Mouse (Mus musculus): ENCODE results near the gene Stk39. TPM values are rescaled to one million over a fixed set of nuclear protein-coding genes. Genes with fewer than 3 reads are reported as not detected.

Gene Stk39
- polyA plus RNA-seq, 1 experiment from 2014 or later, result 35.8 TPM

DNA sequence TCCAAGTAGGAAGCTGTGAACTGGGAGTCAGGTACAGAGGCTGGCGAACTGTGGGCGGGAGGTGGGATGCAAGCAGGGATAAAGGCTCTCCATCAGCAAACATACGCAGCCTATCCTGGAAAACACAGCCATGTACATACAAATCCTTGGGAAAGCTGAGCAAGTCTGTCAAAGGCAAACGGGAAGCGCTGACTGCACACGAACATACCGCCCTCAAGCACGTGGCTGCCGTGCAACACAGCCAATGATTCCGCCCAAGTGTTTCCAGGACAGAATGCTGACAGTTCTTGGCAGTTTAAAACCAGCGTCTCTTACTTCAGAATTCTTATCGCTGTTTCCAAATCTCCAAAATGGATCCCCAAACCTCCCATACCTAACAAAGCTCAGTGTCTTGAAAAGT lies 123.1 kb downstream of the Stk39 start:
- Histone ChIP-seq H3K9ac (no peak overlapping the region), H3K9me3 (no peaks in the 10 kb centered on the region), H3K27me3 (no peaks in the 10 kb centered on the region), H3K4me3 (no peak overlapping the region), H3K4me1 (replicated peaks) (peaks cover 17% of the 10 kb centered on the region), H3K36me3 (peaks cover 9% of the 10 kb centered on the region; the same call in 1 of the 2 replicates), H3K4me2 (no peak overlapping the region), H3K27ac (replicated peaks) (0 out of 2 replicates have a peak overlapping the region, but pooled peaks have one; percentile 4)
- 80% methylated on average over 12 of the region's 12 CpGs for WGBS
- ATAC-seq (ENCODE audit: low read depth), result no peak; the same call in 1 of the 2 replicates

DNA sequence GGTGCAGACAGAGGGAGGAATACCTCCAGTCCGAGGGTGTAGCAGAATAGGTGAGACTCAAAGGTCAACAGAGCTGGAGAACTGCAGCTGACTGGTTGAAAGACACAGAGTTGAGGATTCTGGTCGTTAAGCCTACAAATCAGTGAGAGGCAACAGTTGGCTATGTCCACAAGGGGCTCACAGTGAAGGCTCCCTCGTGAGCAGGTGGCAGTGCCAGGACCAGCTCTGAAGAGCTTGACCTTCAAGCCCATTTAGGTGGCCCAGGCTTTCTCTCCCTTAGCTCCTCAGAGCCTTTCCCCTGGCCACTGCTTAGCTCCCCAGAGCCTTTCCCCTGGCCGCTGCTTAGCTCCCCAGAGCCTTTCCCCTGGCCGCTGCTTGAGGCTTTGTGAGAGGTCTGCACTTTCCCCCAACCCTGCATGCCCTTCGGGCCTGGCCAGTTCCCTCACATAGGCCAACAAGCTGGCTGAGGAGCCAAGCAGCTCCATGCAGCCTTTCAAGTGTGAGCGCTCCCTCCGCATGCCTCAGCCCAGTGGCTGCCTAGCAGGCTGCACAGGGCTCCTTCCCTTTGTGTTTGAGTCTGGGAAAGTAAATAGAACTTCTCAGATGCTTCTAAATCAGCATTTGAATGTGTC lies 125.3 kb downstream of the Stk39 start:
- no peaks in the 10 kb centered on the region for H3K27me3 ChIP-seq
- H3K27ac ChIP-seq (replicated peaks), result peak overlapping the region; percentile 52; the same call in 1 of the 2 replicates
- no peak overlapping the region for H3K9ac ChIP-seq
- ATAC-seq (ENCODE audit: low read depth), result peak; percentile 60; the same call in 1 of the 2 replicates
- H3K4me3 ChIP-seq, result no peak overlapping the region
- 21% methylated on average over 8 of the region's 8 CpGs for WGBS
- H3K4me2 ChIP-seq, result no peak overlapping the region
- peaks cover 12% of the 10 kb centered on the region; the same call in 1 of the 2 replicates for H3K36me3 ChIP-seq
- H3K4me1 ChIP-seq (replicated peaks), result peaks cover 17% of the 10 kb centered on the region
- no peaks in the 10 kb centered on the region for H3K9me3 ChIP-seq

DNA sequence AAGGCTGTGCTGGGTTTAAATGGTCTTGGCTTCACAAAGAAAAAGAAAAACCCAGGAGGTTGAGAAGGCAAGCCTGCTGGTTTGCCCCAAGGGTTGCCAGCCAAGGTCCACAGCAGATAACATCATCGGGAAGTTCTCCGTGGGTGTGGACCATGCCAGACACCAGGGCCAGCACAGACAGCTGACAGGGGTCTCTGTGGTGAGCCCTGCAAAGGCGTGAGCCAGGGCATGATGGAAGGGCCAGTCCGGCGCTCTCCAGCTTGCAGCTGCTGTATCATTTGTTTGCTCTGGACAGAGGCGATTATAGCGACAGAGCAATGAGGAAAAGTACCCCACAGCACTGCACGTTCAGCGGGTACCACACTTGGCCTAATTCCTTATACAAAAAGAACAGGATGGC lies 126.8 kb downstream of the Stk39 start:
- peaks cover 17% of the 10 kb centered on the region for H3K4me1 ChIP-seq (replicated peaks)
- no peaks in the 10 kb centered on the region for H3K27me3 ChIP-seq
- H3K4me3 ChIP-seq, result no peak overlapping the region
- peaks cover 12% of the 10 kb centered on the region; the same call in 1 of the 2 replicates for H3K36me3 ChIP-seq
- no peak overlapping the region for H3K9ac ChIP-seq
- no peak overlapping the region for H3K4me2 ChIP-seq
- ATAC-seq (ENCODE audit: low read depth), result no peak
- no peak overlapping the region for H3K27ac ChIP-seq (replicated peaks)
- no peaks in the 10 kb centered on the region for H3K9me3 ChIP-seq
- WGBS, result 89% methylated on average over 9 of the region's 9 CpGs

DNA sequence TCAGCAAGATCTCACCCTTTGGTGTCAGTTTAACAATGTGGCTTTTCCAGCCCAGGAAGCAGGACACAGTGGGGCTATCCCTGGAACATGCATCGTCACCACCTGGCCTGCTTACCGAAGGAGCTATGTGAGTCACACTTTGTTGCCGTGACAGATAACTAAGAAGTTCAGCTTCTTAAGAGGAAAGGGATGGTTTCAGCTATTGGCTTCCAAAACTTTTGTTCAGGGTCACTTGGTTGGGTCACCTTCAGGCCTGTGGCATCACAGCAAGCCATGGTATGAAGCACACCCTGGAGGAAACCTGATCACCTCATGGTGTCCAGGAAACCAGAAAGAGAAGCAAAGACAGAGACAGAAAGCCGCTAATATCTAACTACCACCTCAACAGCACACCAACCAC lies 128.3 kb downstream of the Stk39 start:
- H3K4me2 ChIP-seq, result no peak overlapping the region
- WGBS, result 96% methylated on average over 4 of the region's 4 CpGs
- no peak overlapping the region for H3K27ac ChIP-seq (replicated peaks)
- no peaks in the 10 kb centered on the region for H3K9me3 ChIP-seq
- peaks cover 12% of the 10 kb centered on the region; the same call in 1 of the 2 replicates for H3K36me3 ChIP-seq
- no peak overlapping the region for H3K4me3 ChIP-seq
- ATAC-seq (ENCODE audit: low read depth), result no peak
- no peaks in the 10 kb centered on the region for H3K27me3 ChIP-seq
- no peak overlapping the region for H3K9ac ChIP-seq
- H3K4me1 ChIP-seq (replicated peaks), result peaks cover 11% of the 10 kb centered on the region

DNA sequence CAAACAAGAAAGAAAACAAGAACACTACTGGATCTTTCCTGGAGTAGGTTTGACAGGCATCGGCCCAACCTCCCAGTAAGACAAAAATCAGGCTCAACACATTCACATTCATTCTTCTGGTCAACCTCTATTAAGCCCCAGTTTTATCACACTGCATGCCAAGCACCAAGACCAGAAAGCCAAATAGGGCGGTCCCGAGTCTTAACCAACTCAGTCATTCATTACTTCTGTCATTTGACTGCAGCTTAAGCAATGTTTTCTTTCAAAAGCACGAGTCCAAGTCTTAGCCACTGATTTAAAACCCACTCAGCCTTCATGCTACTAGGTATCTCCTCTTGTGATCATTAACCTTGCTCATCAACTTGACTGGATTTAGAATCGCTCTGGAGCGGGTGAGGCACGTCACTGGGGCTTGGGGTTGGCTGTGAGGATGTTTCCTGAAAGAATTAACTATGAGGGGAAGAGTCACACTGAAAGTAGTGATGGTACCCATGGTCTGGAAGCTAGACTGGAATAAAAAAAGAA lies 129.9 kb downstream of the Stk39 start:
- Histone ChIP-seq H3K9me3 (no peaks in the 10 kb centered on the region), H3K27me3 (no peaks in the 10 kb centered on the region), H3K4me3 (no peak overlapping the region), H3K27ac (replicated peaks) (no peak overlapping the region), H3K9ac (no peak overlapping the region), H3K4me2 (no peak overlapping the region), H3K4me1 (replicated peaks) (peaks cover 6% of the 10 kb centered on the region), H3K36me3 (peaks cover 12% of the 10 kb centered on the region; the same call in 1 of the 2 replicates)
- WGBS, result 91% methylated on average over 7 of the region's 7 CpGs
- no peak for ATAC-seq (ENCODE audit: low read depth)

DNA sequence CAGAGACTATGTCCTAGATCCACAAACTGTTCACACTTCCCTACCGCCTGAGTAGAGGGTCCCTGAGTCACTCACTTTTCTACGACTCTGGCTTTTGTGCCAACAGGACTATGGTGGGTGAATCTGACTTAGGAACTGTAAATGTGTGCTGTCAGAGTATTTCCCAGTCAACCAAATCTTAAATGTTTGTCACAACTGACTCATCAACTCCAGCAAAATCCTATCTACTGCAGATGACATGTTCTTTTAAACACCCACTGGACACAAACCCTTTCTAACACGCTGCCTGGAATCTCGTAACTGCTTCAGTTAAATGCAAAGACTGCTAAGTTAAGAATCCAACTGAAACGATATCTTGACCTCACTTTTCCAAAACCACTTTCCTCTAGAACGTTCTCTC lies 135.2 kb downstream of the Stk39 start:
- 93% methylated on average over 6 of the region's 6 CpGs for WGBS
- ATAC-seq (ENCODE audit: low read depth), result no peak

DNA sequence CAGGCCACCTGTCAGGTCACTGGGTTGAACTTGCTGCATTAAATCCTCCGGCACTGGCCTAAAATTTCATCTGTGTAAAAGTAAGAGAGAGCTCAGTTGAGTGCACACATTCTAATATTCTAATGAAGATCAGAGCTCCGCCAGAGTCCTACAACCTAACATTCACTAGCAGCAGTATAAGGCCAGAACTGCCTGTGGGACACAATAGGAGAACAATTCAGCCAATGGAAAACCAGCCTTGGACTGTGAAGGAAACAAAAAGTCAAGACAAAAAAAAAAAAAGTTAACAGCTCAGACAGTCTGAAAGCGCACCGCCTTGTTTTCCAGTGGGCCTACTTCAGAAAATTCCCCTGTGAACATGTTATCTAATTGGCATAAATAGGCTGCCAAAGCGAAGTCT lies 137.1 kb downstream of the Stk39 start:
- Histone ChIP-seq H3K4me2 (no peak overlapping the region), H3K27me3 (no peaks in the 10 kb centered on the region), H3K9ac (no peak overlapping the region), H3K9me3 (no peaks in the 10 kb centered on the region), H3K27ac (replicated peaks) (no peak overlapping the region), H3K4me1 (replicated peaks) (0 out of 2 replicates have a peak, but pooled peaks cover 7% of the 10 kb centered on the region), H3K36me3 (no peaks in the 10 kb centered on the region), H3K4me3 (no peak overlapping the region)
- no peak for ATAC-seq (ENCODE audit: low read depth)
- 34% methylated on average over 5 of the region's 5 CpGs for WGBS

More for the DNA sequence above, 135.2 kb downstream of the Stk39 start:
- Histone ChIP-seq H3K36me3 (no peaks in the 10 kb centered on the region), H3K9me3 (no peaks in the 10 kb centered on the region), H3K27me3 (no peaks in the 10 kb centered on the region), H3K4me3 (no peak overlapping the region), H3K4me1 (replicated peaks) (0 out of 2 replicates have a peak, but pooled peaks cover 7% of the 10 kb centered on the region), H3K4me2 (no peak overlapping the region), H3K9ac (no peak overlapping the region), H3K27ac (replicated peaks) (no peak overlapping the region)

DNA sequence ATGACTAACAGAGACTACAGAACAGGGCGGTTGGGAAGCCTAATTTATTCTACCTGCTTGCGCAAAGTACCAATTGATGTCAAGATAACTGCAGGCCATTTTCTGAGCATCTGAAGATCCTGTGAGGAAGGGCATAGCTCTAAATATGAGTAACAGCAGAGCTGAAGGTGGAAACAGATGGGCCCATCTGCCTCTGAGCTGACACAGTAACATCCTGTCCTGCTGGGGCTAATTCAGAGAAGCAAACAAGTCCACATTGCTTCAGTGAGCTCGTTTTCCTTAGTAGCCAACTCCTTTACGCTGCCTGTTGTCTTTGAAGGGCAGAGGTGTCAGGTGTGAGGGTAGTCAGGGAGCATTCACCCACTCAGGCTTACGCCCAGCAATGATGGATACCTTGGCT lies 146.8 kb downstream of the Stk39 start:
- 77% methylated on average over 5 of the region's 5 CpGs for WGBS
- H3K4me3 ChIP-seq, result no peak overlapping the region
- ATAC-seq (ENCODE audit: low read depth), result no peak

DNA sequence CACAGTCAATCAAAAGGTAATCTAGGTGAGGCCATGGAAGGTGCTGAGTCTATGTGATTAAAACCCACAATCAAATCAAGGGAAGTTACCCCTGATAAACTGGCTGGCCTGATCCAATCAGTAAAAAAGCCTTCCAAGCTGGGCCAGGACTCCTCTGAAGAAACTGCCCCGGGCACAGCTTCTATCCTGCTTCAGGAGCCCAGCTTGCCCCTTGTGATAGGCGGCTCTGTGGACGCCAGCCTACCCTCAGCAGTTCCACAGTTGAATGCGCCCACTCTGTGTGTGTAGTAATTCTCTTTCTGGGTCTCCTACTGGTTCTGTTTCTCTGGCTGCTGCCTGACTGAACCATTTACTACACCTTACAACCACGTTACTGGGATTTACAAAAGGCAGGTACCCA lies 150.8 kb downstream of the Stk39 start:
- peak overlapping the region; percentile 26; the same call in 1 of the 2 replicates for H3K4me2 ChIP-seq

More for the DNA sequence above, 146.8 kb downstream of the Stk39 start:
- no peaks in the 10 kb centered on the region for H3K36me3 ChIP-seq
- H3K27me3 ChIP-seq, result no peaks in the 10 kb centered on the region
- no peak overlapping the region for H3K27ac ChIP-seq (replicated peaks)
- H3K9ac ChIP-seq, result no peak overlapping the region
- no peaks in the 10 kb centered on the region for H3K9me3 ChIP-seq
- H3K4me2 ChIP-seq, result no peak overlapping the region
- H3K4me1 ChIP-seq (replicated peaks), result peaks cover 15% of the 10 kb centered on the region

DNA sequence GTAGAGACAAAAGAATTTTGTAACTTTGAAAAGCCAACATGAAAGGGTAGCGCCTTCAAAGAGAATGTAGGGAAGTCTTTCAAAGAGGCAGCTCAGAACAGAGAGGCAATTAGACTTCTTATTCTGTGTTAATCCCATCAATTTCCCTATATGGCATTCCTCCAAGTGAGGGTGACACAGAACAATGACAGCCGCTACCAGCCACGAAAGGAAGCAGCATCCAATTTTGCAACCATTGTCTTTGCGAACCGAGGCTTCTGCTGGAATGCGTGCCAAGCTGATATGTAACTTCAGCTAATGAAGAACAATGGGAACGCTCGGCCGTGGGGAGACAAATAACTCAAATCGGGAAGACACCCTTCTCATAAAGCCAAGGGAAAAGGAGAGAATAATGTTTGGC lies 151.4 kb downstream of the Stk39 start:
- Histone ChIP-seq H3K36me3 (no peaks in the 10 kb centered on the region), H3K27me3 (no peaks in the 10 kb centered on the region), H3K4me1 (replicated peaks) (peaks cover 37% of the 10 kb centered on the region), H3K27ac (replicated peaks) (peak overlapping the region; percentile 73), H3K9ac (peak overlapping the region; percentile 31; the same call in 1 of the 2 replicates), H3K9me3 (no peaks in the 10 kb centered on the region), H3K4me3 (no peak overlapping the region), H3K4me2 (peak overlapping the region; percentile 26)
- ATAC-seq (ENCODE audit: low read depth), result 0 out of 2 replicates have a peak, but pooled peaks have one; percentile 32
- WGBS, result 18% methylated on average over 10 of the region's 10 CpGs

More for the DNA sequence above, 150.8 kb downstream of the Stk39 start:
- H3K27me3 ChIP-seq, result no peaks in the 10 kb centered on the region
- H3K4me3 ChIP-seq, result no peak overlapping the region
- no peaks in the 10 kb centered on the region for H3K36me3 ChIP-seq
- WGBS, result 68% methylated on average over 5 of the region's 5 CpGs
- H3K9ac ChIP-seq, result peak overlapping the region; percentile 31; the same call in 1 of the 2 replicates
- 0 out of 2 replicates have a peak, but pooled peaks have one; percentile 34 for ATAC-seq (ENCODE audit: low read depth)
- H3K4me1 ChIP-seq (replicated peaks), result peaks cover 33% of the 10 kb centered on the region
- H3K27ac ChIP-seq (replicated peaks), result peak overlapping the region; percentile 73
- no peaks in the 10 kb centered on the region for H3K9me3 ChIP-seq

DNA sequence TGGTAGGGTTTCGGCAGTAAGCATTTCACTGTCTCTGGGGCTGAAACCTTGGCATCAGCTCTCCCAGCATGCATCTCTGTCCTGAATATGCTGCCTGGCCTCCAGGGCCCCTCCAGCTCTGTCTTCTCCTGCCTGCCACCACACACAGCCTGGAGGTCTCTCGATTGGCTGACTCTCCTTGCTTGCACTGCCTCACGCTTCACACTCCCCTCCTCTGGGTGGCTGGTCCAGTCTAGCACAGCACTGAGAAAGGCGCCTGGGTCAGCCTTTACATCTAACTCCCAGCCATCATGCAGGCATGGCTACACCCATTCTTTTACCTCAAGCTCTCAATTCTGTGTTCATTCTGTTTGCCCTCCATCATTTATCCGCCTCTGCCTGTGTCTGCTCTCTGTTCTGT lies 153.6 kb downstream of the Stk39 start:
- H3K36me3 ChIP-seq, result no peaks in the 10 kb centered on the region
- no peak overlapping the region for H3K4me2 ChIP-seq
- peak; percentile 49; the same call in 1 of the 2 replicates for ATAC-seq (ENCODE audit: low read depth)
- H3K4me3 ChIP-seq, result no peak overlapping the region
- no peaks in the 10 kb centered on the region for H3K9me3 ChIP-seq
- no peak overlapping the region for H3K9ac ChIP-seq
- peaks cover 45% of the 10 kb centered on the region for H3K4me1 ChIP-seq (replicated peaks)
- no peaks in the 10 kb centered on the region for H3K27me3 ChIP-seq
- H3K27ac ChIP-seq (replicated peaks), result no peak overlapping the region
- WGBS, result 41% methylated on average over 5 of the region's 5 CpGs

DNA sequence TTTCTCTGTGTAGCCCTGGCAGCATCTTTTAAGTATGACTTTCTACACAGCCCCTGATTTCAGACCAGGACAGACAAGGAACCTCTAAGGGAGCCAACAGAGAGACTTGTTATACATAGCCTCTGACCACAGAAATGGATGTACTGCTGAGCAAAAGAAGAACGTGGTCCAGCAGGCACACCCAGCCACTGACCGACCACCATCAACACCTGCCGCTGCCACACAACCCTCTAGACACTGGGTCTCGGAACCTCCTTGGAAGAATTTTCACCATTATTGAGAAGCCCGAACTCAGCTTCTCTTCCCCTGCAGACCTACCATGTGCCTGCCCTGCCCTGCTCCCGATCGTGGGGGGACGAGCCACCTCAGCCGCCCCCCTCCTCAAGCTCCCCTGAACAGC lies 154.2 kb downstream of the Stk39 start:
- 87% methylated on average over 9 of the region's 9 CpGs for WGBS
- H3K27me3 ChIP-seq, result no peaks in the 10 kb centered on the region
- no peak overlapping the region for H3K9ac ChIP-seq
- ATAC-seq (ENCODE audit: low read depth), result no peak
- no peaks in the 10 kb centered on the region for H3K36me3 ChIP-seq
- no peaks in the 10 kb centered on the region for H3K9me3 ChIP-seq
- no peak overlapping the region for H3K4me2 ChIP-seq
- H3K27ac ChIP-seq (replicated peaks), result no peak overlapping the region
- H3K4me3 ChIP-seq, result no peak overlapping the region
- H3K4me1 ChIP-seq (replicated peaks), result peaks cover 43% of the 10 kb centered on the region
